Mouse (Mus musculus) forebrain, embryonic 14.5 days (tissue): ENCODE measurements at regions not wholly inside any gene's neighbourhood (a gene's known extent, or its start where the extent isn't known, plus 50 kb on each side); places are given as distances from the start of the nearest gene placed in this dataset.

Experiments
- ATAC-seq: fragments of 200-750 bp; cut with Nextera tagmentation; 2 replicates; pipeline ENCODE4 v1.8.0; 2017; ENCODE audit warnings: mild to moderate bottlenecking, moderate library complexity
- DNase-seq: peaks from one replicate; pipeline ENCODE4 v3.0.0-alpha.2; 2015; ENCODE audit warnings: low spot score
- H3K27ac ChIP-seq: fragments of 300-500 bp; sonication (generic); 2 replicates; pipeline ENCODE4 v1.5.1; 2014; ENCODE audit warnings: low read depth, mild to moderate bottlenecking, control low read depth, low read length, moderate library complexity
- H3K27me3 ChIP-seq: fragments of 300-500 bp; sonication (generic); replicated peaks from 2 replicates; pipeline ENCODE4 v1.6.1; 2014; ENCODE audit warnings: low read length, control low read depth, mixed read lengths; ENCODE audit not compliant: control insufficient read depth, insufficient read depth
- H3K36me3 ChIP-seq: fragments of 300-500 bp; sonication (generic); 2 replicates; pipeline ENCODE4 v1.6.1; 2014; ENCODE audit warnings: low read length, control low read depth; ENCODE audit not compliant: control insufficient read depth, insufficient read depth
- H3K4me1 ChIP-seq: fragments of 300-500 bp; sonication (generic); 2 replicates; pipeline ENCODE4 v1.6.1; 2014; ENCODE audit warnings: antibody characterized with exemption, low read length, control low read depth; ENCODE audit not compliant: control insufficient read depth, insufficient read depth
- H3K4me2 ChIP-seq: fragments of 300-500 bp; sonication (generic); 2 replicates; pipeline ENCODE4 v1.6.1; 2014; ENCODE audit warnings: mild to moderate bottlenecking, control low read depth, low read length
- H3K4me3 ChIP-seq: fragments of 300-500 bp; sonication (generic); 2 replicates; pipeline ENCODE4 v1.5.1; 2014; ENCODE audit warnings: low read depth, low read length, control low read depth
- H3K9ac ChIP-seq: fragments of 300-500 bp; sonication (generic); 2 replicates; pipeline ENCODE4 v1.6.1; 2014; ENCODE audit warnings: mild to moderate bottlenecking, low read length, control low read depth, moderate library complexity
- H3K9me3 ChIP-seq: fragments of 300-500 bp; sonication (generic); replicated peaks from 2 replicates; pipeline ENCODE4 v1.6.1; 2016; ENCODE audit warnings: low read length, control low read depth, mixed read lengths; ENCODE audit not compliant: control insufficient read depth
- WGBS: fragments of 180-500 bp; shearing (Covaris S2); extraction: QIAGEN DNeasy Blood & Tissue Kit; methylation state at CpG from one replicate; pipeline ENCODE4 v1.1.7; 2014; 5-methylcytosine and 5-hydroxymethylcytosine counted together

DNA sequence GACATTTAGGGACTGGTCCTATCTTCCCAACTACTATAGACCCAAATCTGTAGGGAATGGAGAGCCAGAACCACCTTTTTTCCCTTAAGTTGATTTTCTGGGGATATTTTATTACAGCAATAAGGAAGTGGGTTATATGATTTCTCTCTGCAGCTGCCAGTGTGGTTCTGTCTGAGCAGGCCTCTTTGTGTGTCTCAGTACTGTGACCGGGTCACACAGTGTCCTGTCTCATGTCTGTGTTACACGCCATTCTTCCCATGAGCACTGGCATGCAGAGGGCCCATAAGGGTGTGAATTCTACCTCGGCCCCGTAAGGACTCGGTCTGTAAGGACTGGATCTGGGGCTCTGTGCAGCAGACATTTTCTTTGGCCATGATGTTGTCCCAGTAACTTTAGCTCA lies 254.9 kb downstream of the Cdh26 start:
- 91% methylated on average over 5 of the region's 5 CpGs for WGBS
- no peak for ATAC-seq

GRCm38 (mm10) chr2:178686167-178686601 lies 255.9 kb downstream of the Cdh26 start:
- Histone ChIP-seq H3K9me3 (no peaks in the 10 kb centered on the region), H3K4me3 (no peak overlapping the region), H3K36me3 (no peaks in the 10 kb centered on the region), H3K4me1 (peaks cover 8% of the 10 kb centered on the region), H3K27me3 (no peaks in the 10 kb centered on the region), H3K9ac (no peak overlapping the region), H3K4me2 (no peak overlapping the region), H3K27ac (peak overlapping the region; percentile 50; the same call in 1 of the 2 replicates)
- DNase-seq (peak; percentile 77), ATAC-seq (peak; percentile 81)
- 11% methylated on average over 7 of the region's 7 CpGs for WGBS

More for the DNA sequence above, 254.9 kb downstream of the Cdh26 start:
- no peak overlapping the region for H3K9ac ChIP-seq
- H3K27me3 ChIP-seq: no peaks in the 10 kb centered on the region
- H3K4me1 ChIP-seq: peaks cover 8% of the 10 kb centered on the region
- no peak for DNase-seq
- no peak overlapping the region for H3K4me2 ChIP-seq
- H3K36me3 ChIP-seq: no peaks in the 10 kb centered on the region
- H3K4me3 ChIP-seq: no peak overlapping the region
- no peaks in the 10 kb centered on the region for H3K9me3 ChIP-seq
- H3K27ac ChIP-seq: no peak overlapping the region

GRCm38 (mm10) chr2:178688586-178688985 lies 258.3 kb downstream of the Cdh26 start:
- DNase-seq (no peak), ATAC-seq (no peak)
- no peak overlapping the region for H3K4me2 ChIP-seq
- no peaks in the 10 kb centered on the region for H3K9me3 ChIP-seq
- no peak overlapping the region for H3K4me3 ChIP-seq
- no peaks in the 10 kb centered on the region for H3K36me3 ChIP-seq
- H3K4me1 ChIP-seq: peaks cover 8% of the 10 kb centered on the region
- WGBS: 80% methylated on average over 6 of the region's 6 CpGs
- H3K27me3 ChIP-seq: no peaks in the 10 kb centered on the region
- H3K27ac ChIP-seq: no peak overlapping the region
- no peak overlapping the region for H3K9ac ChIP-seq

- Histone ChIP-seq H3K9ac (no peak overlapping the region), H3K9me3 (no peaks in the 10 kb centered on the region), H3K4me3 (no peak overlapping the region), H3K4me1 (peaks cover 1% of the 10 kb centered on the region), H3K27me3 (no peaks in the 10 kb centered on the region), H3K4me2 (no peak overlapping the region), H3K27ac (no peak overlapping the region), H3K36me3 (no peaks in the 10 kb centered on the region)
- DNase-seq: peak; percentile 59
- whole genome bisulfite sequencing: 62% methylated on average over 13 of the region's 13 CpGs
- no peak for ATAC-seq
These were observed 261.0 kb downstream of the Cdh26 start for GRCm38 (mm10) chr2:178691190-178691864.

GRCm38 (mm10) chr2:178691865-178692228 lies 261.5 kb downstream of the Cdh26 start:
- Histone ChIP-seq H3K9ac (no peak overlapping the region), H3K4me2 (no peak overlapping the region), H3K27ac (no peak overlapping the region), H3K36me3 (no peaks in the 10 kb centered on the region), H3K27me3 (no peaks in the 10 kb centered on the region), H3K9me3 (no peaks in the 10 kb centered on the region), H3K4me3 (no peak overlapping the region), H3K4me1 (no peaks in the 10 kb centered on the region)
- DNase-seq (no peak), ATAC-seq (peak; percentile 15; the same call in 1 of the 2 replicates)
- WGBS: 84% methylated on average over 4 of the region's 4 CpGs

DNA sequence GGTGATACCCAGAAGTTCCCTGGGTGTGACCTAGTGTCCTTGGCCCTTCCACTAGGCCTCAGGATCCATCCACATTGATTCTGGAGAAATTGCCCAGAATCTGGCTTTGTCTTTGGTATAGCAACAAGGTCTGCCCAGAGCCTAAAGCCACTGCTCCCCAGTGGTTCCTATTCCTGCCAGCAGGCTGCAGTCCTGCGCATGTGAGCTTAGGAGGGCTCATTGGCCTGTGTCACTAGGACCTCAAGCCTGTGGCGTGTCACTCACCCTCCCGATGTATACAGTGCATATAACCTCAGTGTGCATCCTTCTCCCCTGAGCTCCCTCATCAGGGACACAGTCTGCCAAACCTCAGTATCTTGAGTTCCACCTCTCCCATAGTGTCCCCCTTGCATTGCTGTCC lies 261.9 kb downstream of the Cdh26 start:
- Histone ChIP-seq H3K36me3 (no peaks in the 10 kb centered on the region), H3K4me1 (no peaks in the 10 kb centered on the region), H3K9me3 (no peaks in the 10 kb centered on the region), H3K27me3 (no peaks in the 10 kb centered on the region), H3K4me3 (no peak overlapping the region), H3K4me2 (no peak overlapping the region), H3K27ac (no peak overlapping the region), H3K9ac (no peak overlapping the region)
- 72% methylated on average over 3 of the region's 3 CpGs for WGBS
- ATAC-seq: peak; percentile 23; the same call in 1 of the 2 replicates
- DNase-seq: no peak

- 30% methylated on average over 13 of the region's 13 CpGs for WGBS
- Histone ChIP-seq H3K9ac (no peak overlapping the region), H3K4me1 (peaks cover 4% of the 10 kb centered on the region; the same call in 1 of the 2 replicates), H3K9me3 (no peaks in the 10 kb centered on the region), H3K36me3 (no peaks in the 10 kb centered on the region), H3K27ac (0 out of 2 replicates have a peak overlapping the region, but pooled peaks have one; percentile 46), H3K4me3 (no peak overlapping the region), H3K4me2 (no peak overlapping the region), H3K27me3 (no peaks in the 10 kb centered on the region)
- ATAC-seq (peak; percentile 83), DNase-seq (peak; percentile 82)
These were observed 268.3 kb downstream of the Cdh26 start for GRCm38 (mm10) chr2:178698648-178699047.

DNA sequence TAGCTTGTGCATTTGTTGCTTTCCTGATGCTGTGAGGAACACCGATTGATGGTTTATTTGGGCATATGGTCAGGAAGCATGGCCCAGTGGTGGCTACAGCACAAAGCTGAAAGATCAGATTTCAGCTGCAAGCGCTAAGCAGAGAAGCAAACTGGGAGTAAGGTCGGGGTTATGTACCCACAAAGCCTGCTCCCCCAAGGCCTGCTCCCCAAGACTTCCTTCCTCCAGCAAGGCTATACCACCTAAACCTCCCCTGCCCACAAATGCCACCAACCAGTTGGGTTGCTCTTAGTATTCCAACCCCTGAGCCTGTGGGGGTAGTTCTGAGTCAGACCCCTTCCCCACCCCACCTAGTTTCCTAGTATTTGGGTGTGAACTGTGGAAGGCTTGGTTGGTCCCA lies 270.5 kb downstream of the Cdh26 start:
- no peak overlapping the region for H3K9ac ChIP-seq
- 85% methylated on average over 3 of the region's 3 CpGs for WGBS

GRCm38 (mm10) chr2:178704510-178704909 lies 274.2 kb downstream of the Cdh26 start:
- no peaks in the 10 kb centered on the region for H3K27me3 ChIP-seq
- 84% methylated on average over 3 of the region's 3 CpGs for WGBS
- no peak overlapping the region for H3K9ac ChIP-seq
- no peak overlapping the region for H3K4me3 ChIP-seq
- H3K4me2 ChIP-seq: no peak overlapping the region
- DNase-seq (no peak), ATAC-seq (no peak)
- H3K9me3 ChIP-seq: no peaks in the 10 kb centered on the region
- H3K4me1 ChIP-seq: no peaks in the 10 kb centered on the region
- no peaks in the 10 kb centered on the region for H3K36me3 ChIP-seq
- H3K27ac ChIP-seq: no peak overlapping the region

More for the DNA sequence above, 270.5 kb downstream of the Cdh26 start:
- no peaks in the 10 kb centered on the region for H3K27me3 ChIP-seq
- ATAC-seq: no peak
- no peak overlapping the region for H3K4me3 ChIP-seq
- H3K27ac ChIP-seq: no peak overlapping the region
- no peaks in the 10 kb centered on the region for H3K36me3 ChIP-seq
- H3K9me3 ChIP-seq: no peaks in the 10 kb centered on the region
- H3K4me2 ChIP-seq: no peak overlapping the region
- no peak for DNase-seq
- peaks cover 4% of the 10 kb centered on the region; the same call in 1 of the 2 replicates for H3K4me1 ChIP-seq
